ENCODE assay signal across 14 mouse cellular contexts in the genomic region with DNA sequence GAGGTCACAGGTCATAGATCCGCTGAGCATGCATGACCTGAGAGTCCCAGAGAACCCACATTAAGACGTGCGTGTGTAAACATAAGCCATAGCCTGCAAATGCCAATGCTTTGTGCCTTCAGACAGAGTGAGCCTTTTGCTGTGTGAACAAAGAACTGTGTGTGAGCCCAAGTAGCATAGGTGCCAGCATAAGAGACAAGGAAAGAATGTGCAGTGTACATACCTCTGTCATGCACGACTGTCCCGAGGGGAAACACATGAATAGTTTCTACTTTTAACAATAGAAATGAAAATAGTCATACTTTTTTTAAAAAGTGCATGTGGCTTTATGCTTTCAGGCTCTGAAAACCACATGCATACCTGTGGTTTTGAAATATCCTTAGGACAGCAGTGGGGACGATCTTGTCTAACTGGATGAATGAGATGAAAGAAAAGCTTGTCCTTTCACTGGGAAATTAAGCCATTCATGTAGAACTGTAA.
DNase-seq lines count a peak whose midpoint lies in the region; ATAC-seq and TF ChIP-seq lines count a peak whose summit lies in the region.
"Had no signal": no experiment of that assay in that cellular context is flagged by ENCODE, and none has a peak within 500 bp of the region (broad histone marks: within the 10 kb centered on the region; RNA-seq: fewer than 3 reads in every experiment).

No protein-coding gene starts in this region.

- H3K4me2 ChIP-seq in kidney, postnatal 0 days (ENCODE audit: low read length), result no peak overlapping the region
- H3K4me2 ChIP-seq in kidney, embryonic 16.5 days (replicated peaks; ENCODE audit: low read depth, low read length), result no peak overlapping the region
- H3K4me2 ChIP-seq: heart, embryonic 13.5 days had no signal

- H3K9ac ChIP-seq in kidney, postnatal 0 days (ENCODE audit: low read depth, low read length), result no peak overlapping the region
- no peak overlapping the region for H3K9ac ChIP-seq in kidney, embryonic 16.5 days (replicated peaks; ENCODE audit: low read length)
- H3K9ac ChIP-seq: heart, embryonic 13.5 days; liver, postnatal 0 days had no signal

- no peaks in the 10 kb centered on the region for H3K36me3 ChIP-seq in kidney, postnatal 0 days (ENCODE audit: insufficient read depth, low read length)
- no peaks in the 10 kb centered on the region for H3K36me3 ChIP-seq in kidney, embryonic 16.5 days (ENCODE audit: insufficient read depth, low read length)
- H3K36me3 ChIP-seq: heart, embryonic 13.5 days had no signal

- no peaks in the 10 kb centered on the region for H3K4me1 ChIP-seq in kidney, postnatal 0 days (replicated peaks; ENCODE audit: insufficient read depth, low read length)
- no peaks in the 10 kb centered on the region for H3K4me1 ChIP-seq in kidney, embryonic 16.5 days (ENCODE audit: insufficient read depth, low read length)

- H3K4me3 ChIP-seq in kidney, postnatal 0 days (replicated peaks; ENCODE audit: low read depth, low read length), result no peak overlapping the region
- no peak overlapping the region for H3K4me3 ChIP-seq in kidney, embryonic 16.5 days (ENCODE audit: low read length)
- H3K4me3 ChIP-seq: heart, embryonic 13.5 days; left cerebral cortex, adult 2 months had no signal

- WGBS in kidney, postnatal 0 days, result 62% methylated on average over 6 of the region's 6 CpGs
- 59% methylated on average over 6 of the region's 6 CpGs for WGBS in kidney, embryonic 16.5 days

- no peaks in the 10 kb centered on the region for H3K27me3 ChIP-seq in kidney, postnatal 0 days (ENCODE audit: insufficient read depth, low read length)
- no peaks in the 10 kb centered on the region; the same call in 1 of the 2 replicates for H3K27me3 ChIP-seq in kidney, embryonic 16.5 days (ENCODE audit: insufficient read depth, low read length)
- H3K27me3 ChIP-seq: heart, embryonic 13.5 days had no signal

- TF ChIP-seq CTCF in kidney, postnatal 0 days (IDR thresholded peaks at IDR 0.05; ENCODE audit: low read depth), result no peak

- peak; percentile 4 for DNase-seq in kidney, postnatal 0 days (ENCODE audit: low spot score)
- peak; percentile 72 for DNase-seq in 3134 (ENCODE audit: extremely low read depth, insufficient read length, low spot score)
- peak; percentile 97 for DNase-seq in Muller cell, postnatal 12 days (ENCODE audit: inconsistent ontology term)
- DNase-seq in fat pad, adult 2 months (ENCODE audit: extremely low read depth, low read depth, low spot score), result peak; percentile 66
- no peak for DNase-seq in thymus, adult 18-20 months
- no peak for DNase-seq in adrenal gland, adult 8-10 months
- no peak for DNase-seq in spleen, postnatal 36 days (ENCODE audit: low spot score in 2 of 2)
- DNase-seq: cerebellum, adult 18-20 months; heart, postnatal 4 days; kidney, adult 8-10 months; liver, postnatal 0 days had no signal

- no peak overlapping the region for H3K27ac ChIP-seq in kidney, postnatal 0 days
- no peak overlapping the region for H3K27ac ChIP-seq in kidney, embryonic 16.5 days (ENCODE audit: low read length)
- H3K27ac ChIP-seq: left cerebral cortex, adult 2 months had no signal

- no peaks in the 10 kb centered on the region for H3K9me3 ChIP-seq in kidney, postnatal 0 days (replicated peaks; ENCODE audit: low read length)
- no peaks in the 10 kb centered on the region for H3K9me3 ChIP-seq in kidney, embryonic 16.5 days (ENCODE audit: low read length)
- H3K9me3 ChIP-seq: heart, embryonic 13.5 days had no signal

- ATAC-seq in kidney, postnatal 0 days (replicated peaks; ENCODE audit: low FRiP score, low read depth), result no peak
- ATAC-seq in kidney, embryonic 16.5 days (ENCODE audit: low FRiP score, low TSS enrichment), result no peak
- ATAC-seq: liver, postnatal 0 days had no signal

Comparison
In these comparisons a context has a peak if more than half of its experiments do, and no peak if none do; other contexts are left out.
1. DNase-seq: peak in kidney, postnatal 0 days (single experiment), 3134 (single experiment), Muller cell, postnatal 12 days (single experiment) and fat pad, adult 2 months (single experiment); none in thymus, adult 18-20 months (0 of 2), adrenal gland, adult 8-10 months (single experiment) and spleen, postnatal 36 days (0 of 2).